Mouse (Mus musculus) liver, embryonic 15.5 days (tissue): ENCODE measurements around the gene Tsacc. TPM values are rescaled to one million over a fixed set of nuclear protein-coding genes. Genes with fewer than 3 reads are reported as not detected.

Experiments
- ATAC-seq: fragments of 200-750 bp; cut with Nextera tagmentation; 2 replicates; pipeline ENCODE4 v1.8.0; 2017; ENCODE audit warnings: moderate number of reproducible peaks, mild to moderate bottlenecking, moderate library complexity; ENCODE audit not compliant: insufficient read depth
- H3K27ac ChIP-seq: fragments of 300-500 bp; sonication (generic); replicated peaks from 2 replicates; pipeline ENCODE4 v1.5.1; 2015; ENCODE audit warnings: mild to moderate bottlenecking, inconsistent platforms
- H3K27me3 ChIP-seq: fragments of 300-500 bp; sonication (generic); 2 replicates; pipeline ENCODE4 v1.6.1; 2015; ENCODE audit warnings: mild to moderate bottlenecking, inconsistent platforms
- H3K36me3 ChIP-seq: fragments of 300-500 bp; sonication (generic); replicated peaks from 2 replicates; pipeline ENCODE4 v1.6.1; 2015; ENCODE audit warnings: moderate library complexity, mild to moderate bottlenecking, inconsistent platforms
- H3K4me1 ChIP-seq: fragments of 300-500 bp; sonication (generic); replicated peaks from 2 replicates; pipeline ENCODE4 v1.6.1; 2015; ENCODE audit warnings: inconsistent platforms
- H3K4me2 ChIP-seq: fragments of 300-500 bp; sonication (generic); 2 replicates; pipeline ENCODE4 v1.6.1; 2015; ENCODE audit warnings: moderate library complexity, mild to moderate bottlenecking, inconsistent platforms
- H3K4me3 ChIP-seq: fragments of 300-500 bp; sonication (generic); replicated peaks from 2 replicates; pipeline ENCODE4 v1.5.1; 2015; ENCODE audit warnings: mild to moderate bottlenecking, inconsistent platforms
- H3K9ac ChIP-seq: fragments of 300-500 bp; sonication (generic); 2 replicates; pipeline ENCODE4 v1.6.1; 2015; ENCODE audit warnings: moderate library complexity, mild to moderate bottlenecking, inconsistent platforms
- H3K9me3 ChIP-seq: fragments of 300-500 bp; sonication (generic); replicated peaks from 2 replicates; pipeline ENCODE4 v1.6.1; 2016; ENCODE audit warnings: inconsistent platforms
- WGBS: fragments of 180-500 bp; shearing (Covaris S2); methylation state at CpG from one replicate; pipeline ENCODE4 v1.1.7; 2015; ENCODE audit warnings: mixed read lengths; ENCODE audit not compliant: insufficient replicate concordance; 5-methylcytosine and 5-hydroxymethylcytosine counted together
- polyA plus RNA-seq: library from polyadenylated mRNA; unstranded; fragments of >200 nt; fragmentation: Nextera tagmentation; extraction: Ambion mirVana; gene quantifications from 2 replicates; pipeline ENCODE4 v1.2.1, GENCODE M21; 2015

Tsacc gene
- polyA plus RNA-seq, 1 experiment from 2014 or later = 4.8 TPM

- 8% methylated on average over 10 of the region's 10 CpGs for WGBS
These were observed 59.1 kb downstream of the Tsacc start for GRCm38 (mm10) chr3:88237556-88238194.

GRCm38 (mm10) chr3:88237161-88237555 is 59.6 kb downstream of the Tsacc start:
- no peak for ATAC-seq
- Histone ChIP-seq H3K4me1 (0 out of 2 replicates have a peak, but pooled peaks cover 5% of the 10 kb centered on the region), H3K4me3 (no peak overlapping the region), H3K9me3 (no peaks in the 10 kb centered on the region), H3K27me3 (peaks cover 87% of the 10 kb centered on the region), H3K9ac (no peak overlapping the region), H3K4me2 (no peak overlapping the region), H3K36me3 (no peaks in the 10 kb centered on the region), H3K27ac (no peak overlapping the region)
- WGBS = 30% methylated on average over 6 of the region's 6 CpGs

More at GRCm38 (mm10) chr3:88237556-88238194, 59.1 kb downstream of the Tsacc start:
- ATAC-seq = no peak
- Histone ChIP-seq H3K4me2 (peak overlapping the region; percentile 27; the same call in 1 of the 2 replicates), H3K4me3 (no peak overlapping the region), H3K27ac (no peak overlapping the region), H3K36me3 (no peaks in the 10 kb centered on the region), H3K27me3 (peaks cover 87% of the 10 kb centered on the region), H3K9ac (no peak overlapping the region), H3K9me3 (no peaks in the 10 kb centered on the region), H3K4me1 (0 out of 2 replicates have a peak, but pooled peaks cover 5% of the 10 kb centered on the region)

- H3K9me3 ChIP-seq = no peaks in the 10 kb centered on the region
- H3K4me2 ChIP-seq = no peak overlapping the region
- 49% methylated on average over 2 of the region's 2 CpGs for WGBS
- no peak for ATAC-seq
- H3K36me3 ChIP-seq = no peaks in the 10 kb centered on the region
- no peak overlapping the region for H3K27ac ChIP-seq
- peaks cover 87% of the 10 kb centered on the region for H3K27me3 ChIP-seq
- H3K4me1 ChIP-seq = no peaks in the 10 kb centered on the region
- no peak overlapping the region for H3K4me3 ChIP-seq
- no peak overlapping the region for H3K9ac ChIP-seq
These were observed 61.2 kb downstream of the Tsacc start for GRCm38 (mm10) chr3:88235616-88236015.

GRCm38 (mm10) chr3:88235216-88235615 is 61.6 kb downstream of the Tsacc start:
- Histone ChIP-seq H3K27me3 (peaks cover 87% of the 10 kb centered on the region), H3K4me1 (no peaks in the 10 kb centered on the region), H3K4me2 (no peak overlapping the region), H3K4me3 (no peak overlapping the region), H3K36me3 (no peaks in the 10 kb centered on the region), H3K9me3 (no peaks in the 10 kb centered on the region), H3K9ac (no peak overlapping the region), H3K27ac (no peak overlapping the region)
- WGBS = 12% methylated on average over 3 of the region's 3 CpGs
- ATAC-seq = no peak

GRCm38 (mm10) chr3:88234041-88234440 is 62.8 kb downstream of the Tsacc start:
- peaks cover 85% of the 10 kb centered on the region for H3K27me3 ChIP-seq
- H3K4me2 ChIP-seq = no peak overlapping the region
- H3K27ac ChIP-seq = no peak overlapping the region
- no peak overlapping the region for H3K4me3 ChIP-seq
- no peaks in the 10 kb centered on the region for H3K9me3 ChIP-seq
- H3K4me1 ChIP-seq = no peaks in the 10 kb centered on the region
- 52% methylated on average over 8 of the region's 8 CpGs for WGBS
- H3K9ac ChIP-seq = no peak overlapping the region
- no peaks in the 10 kb centered on the region for H3K36me3 ChIP-seq
- ATAC-seq = no peak

GRCm38 (mm10) chr3:88232851-88233649 is 63.7 kb downstream of the Tsacc start:
- Histone ChIP-seq H3K27ac (no peak overlapping the region), H3K36me3 (no peaks in the 10 kb centered on the region), H3K4me3 (no peak overlapping the region), H3K9me3 (no peaks in the 10 kb centered on the region), H3K27me3 (peaks cover 83% of the 10 kb centered on the region), H3K4me1 (no peaks in the 10 kb centered on the region), H3K4me2 (no peak overlapping the region), H3K9ac (no peak overlapping the region)
- 23% methylated on average over 7 of the region's 7 CpGs for WGBS
- no peak for ATAC-seq

Other genes starting within 250 kb of the Tsacc start
- 75.0 and 81.5 TPM in 2 replicates for gene Naxe, start 238.5 kb downstream of the Tsacc start, polyA plus RNA-seq
- gene Ttc24, start 218.7 kb downstream of the Tsacc start, polyA plus RNA-seq = not detected in 2 replicates
- 7.3 and 8.0 TPM in 2 replicates for gene Iqgap3, start 215.0 kb downstream of the Tsacc start, polyA plus RNA-seq
- 6.8 and 7.1 TPM in 2 replicates for gene Mef2d, start 154.6 kb downstream of the Tsacc start, polyA plus RNA-seq
- 7.6 and 7.7 TPM in 2 replicates for gene Rhbg, start 42.3 kb downstream of the Tsacc start, polyA plus RNA-seq
- gene Gm38392, start 9.8 kb downstream of the Tsacc start, polyA plus RNA-seq = 0.35 and 1.3 TPM in 2 replicates
- gene Cct3, start 117 bp upstream of the Tsacc start, polyA plus RNA-seq = 243 and 252 TPM in 2 replicates
- 92.0 and 99.4 TPM in 2 replicates for gene Glmp, start 28.0 kb upstream of the Tsacc start, polyA plus RNA-seq
- 1.3 and 1.4 TPM in 2 replicates for gene Tmem79, start 39.1 kb upstream of the Tsacc start, polyA plus RNA-seq
- gene Smg5, start 39.3 kb upstream of the Tsacc start, polyA plus RNA-seq = 31.8 and 38.3 TPM in 2 replicates
- 5.4 and 6.2 TPM in 2 replicates for gene Paqr6, start 67.6 kb upstream of the Tsacc start, polyA plus RNA-seq
- gene Bglap3, start 75.7 kb upstream of the Tsacc start, polyA plus RNA-seq = 0.28 and 0.71 TPM in 2 replicates
- gene Bglap2, start 81.7 kb upstream of the Tsacc start, polyA plus RNA-seq = 0.28 TPM in 1 of 2 replicates, not detected in the other
- not detected in 2 replicates for gene Bglap, start 87.5 kb upstream of the Tsacc start, polyA plus RNA-seq
- 77.7 and 83.2 TPM in 2 replicates for gene Pmf1, start 113.3 kb upstream of the Tsacc start, polyA plus RNA-seq
- 10.6 and 12.7 TPM in 2 replicates for gene Slc25a44, start 128.1 kb upstream of the Tsacc start, polyA plus RNA-seq
- gene Sema4a, start 164.2 kb upstream of the Tsacc start, polyA plus RNA-seq = 25.0 and 26.2 TPM in 2 replicates
- 133 and 142 TPM in 2 replicates for gene Lmna, start 213.0 kb upstream of the Tsacc start, polyA plus RNA-seq
- gene Mex3a, start 235.4 kb upstream of the Tsacc start, polyA plus RNA-seq = 0.60 and 0.67 TPM in 2 replicates